Mouse (Mus musculus) c-Kit-positive CD71-positive TER-119-positive erythroid progenitor cells, embryonic 14.5 days (primary cell): Measurements from ENCODE around the gene Nup210l.

Source experiments
- DNase-seq: peaks from one replicate; pipeline ENCODE4 v3.0.0-alpha.2; 2013; ENCODE audit warnings: low spot score

Nup210l gene

GRCm38 (mm10) chr3:90256731-90257530 is 153.0 kb downstream of the Nup210l start:
- DNase-seq, result no peak

- DNase-seq, result no peak
These were observed 154.6 kb downstream of the Nup210l start for GRCm38 (mm10) chr3:90258521-90258920.
